In genomic region chr11:19997940-19998339, GRCm38 (mm10) we compare ENCODE assay signal across 13 mouse cellular contexts.
A peak's percentile ranks its signal among the peaks of the same experiment; 100 is the strongest.
DNase-seq lines count a peak whose midpoint lies in the region; ATAC-seq lines count a peak whose summit lies in the region.
"Had no signal": no experiment of that assay in that cellular context is flagged by ENCODE, and none has a peak within 500 bp of the region (broad histone marks: within the 10 kb centered on the region; RNA-seq: fewer than 3 reads in every experiment).

No protein-coding gene starts in this region.

- peak; percentile 55 for DNase-seq in adrenal gland, adult 2 months
- DNase-seq in adrenal gland, adult 8-10 months: no peak
- no peak for DNase-seq in limb, embryonic 10.5 days (ENCODE audit: low spot score)
- peak; percentile 36 for DNase-seq in CD4-positive, CD25-positive, alpha-beta regulatory T cell, adult 2 months (ENCODE audit: low read depth, low spot score)
- peak; percentile 65 to 74 for DNase-seq in kidney, postnatal 4 days
- DNase-seq in spleen, adult 18-20 months: no peak
- DNase-seq: heart, adult 2 months; layer of hippocampus, postnatal 36 days had no signal

- H3K4me3 ChIP-seq in limb, embryonic 13.5 days: no peak overlapping the region
- H3K4me3 ChIP-seq in limb, embryonic 10.5 days: no peak overlapping the region
- H3K4me3 ChIP-seq: forebrain, embryonic 13.5 days; heart, adult 2 months; limb, embryonic 15.5 days had no signal

- no peaks in the 10 kb centered on the region for H3K27me3 ChIP-seq in limb, embryonic 13.5 days
- H3K27me3 ChIP-seq in limb, embryonic 10.5 days (ENCODE audit: low read depth, poor library complexity, severe bottlenecking): no peaks in the 10 kb centered on the region
- H3K27me3 ChIP-seq: forebrain, embryonic 13.5 days; limb, embryonic 15.5 days; Patski had no signal

- 0 out of 2 replicates have a peak, but pooled peaks cover under 1% of the 10 kb centered on the region for H3K4me1 ChIP-seq in limb, embryonic 13.5 days
- peaks cover 29% of the 10 kb centered on the region for H3K4me1 ChIP-seq in limb, embryonic 10.5 days
- H3K4me1 ChIP-seq: forebrain, embryonic 13.5 days; limb, embryonic 15.5 days had no signal

- ATAC-seq in limb, embryonic 13.5 days (ENCODE audit: low FRiP score, low read depth): 0 out of 2 replicates have a peak, but pooled peaks have one; percentile 49
- no peak for ATAC-seq in cerebellum, adult (ENCODE audit: insufficient number of reproducible peaks, low FRiP score, low TSS enrichment)
- ATAC-seq: forebrain, embryonic 13.5 days; Patski had no signal

- H3K27ac ChIP-seq in limb, embryonic 13.5 days: no peak overlapping the region
- no peak overlapping the region for H3K27ac ChIP-seq in limb, embryonic 10.5 days
- H3K27ac ChIP-seq: forebrain, embryonic 13.5 days; heart, adult 2 months; limb, embryonic 15.5 days had no signal

- no peaks in the 10 kb centered on the region for H3K9me3 ChIP-seq in limb, embryonic 13.5 days
- no peaks in the 10 kb centered on the region for H3K9me3 ChIP-seq in limb, embryonic 10.5 days (replicated peaks)
- H3K9me3 ChIP-seq: forebrain, embryonic 13.5 days; limb, embryonic 15.5 days had no signal

- H3K4me2 ChIP-seq in limb, embryonic 13.5 days (replicated peaks): no peak overlapping the region
- H3K4me2 ChIP-seq: forebrain, embryonic 13.5 days; limb, embryonic 15.5 days had no signal

- peaks cover 36% of the 10 kb centered on the region for H3K36me3 ChIP-seq in limb, embryonic 13.5 days
- peaks cover 45% of the 10 kb centered on the region for H3K36me3 ChIP-seq in limb, embryonic 10.5 days

- no peak overlapping the region for H3K9ac ChIP-seq in limb, embryonic 13.5 days
- H3K9ac ChIP-seq: forebrain, embryonic 13.5 days; limb, embryonic 15.5 days had no signal

- 65% methylated on average over 18 of the region's 18 CpGs for WGBS in limb, embryonic 13.5 days
- 67% methylated on average over 18 of the region's 18 CpGs for WGBS in limb, embryonic 10.5 days

Comparison
In these comparisons a context has a peak if more than half of its experiments do, and no peak if none do; other contexts are left out.
1. DNase-seq: peak in adrenal gland, adult 2 months (single experiment), CD4-positive, CD25-positive, alpha-beta regulatory T cell, adult 2 months (single experiment) and kidney, postnatal 4 days (2 of 2); none in adrenal gland, adult 8-10 months (single experiment), limb, embryonic 10.5 days (single experiment) and spleen, adult 18-20 months (0 of 2).